9 mouse cellular contexts compared by ENCODE assay signal in the genomic region with DNA sequence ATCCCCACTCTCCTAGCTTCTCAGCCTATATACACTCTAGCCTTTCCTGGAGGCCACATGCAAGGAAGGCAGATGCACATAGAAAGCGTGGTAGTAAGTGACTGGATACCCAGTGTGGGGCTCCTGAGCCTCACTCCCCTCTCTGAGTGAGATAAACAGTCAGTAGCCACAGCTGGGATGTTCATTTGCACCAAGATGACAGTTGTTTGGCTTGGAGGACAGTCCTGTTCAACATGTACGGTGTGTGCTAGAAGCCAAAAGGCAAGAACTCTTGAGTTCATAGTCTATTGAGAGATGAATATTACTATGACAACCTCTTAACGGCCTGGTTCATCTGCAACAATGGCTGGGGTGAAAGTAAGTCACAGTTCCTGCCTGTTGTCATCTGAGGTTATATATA. TPM values are rescaled to one million over a fixed set of nuclear protein-coding genes. Genes with fewer than 3 reads are reported as not detected.
DNase-seq lines count a peak whose midpoint lies in the region; ATAC-seq lines count a peak whose summit lies in the region.
"Had no signal": no experiment of that assay in that cellular context is flagged by ENCODE, and none has a peak within 500 bp of the region (broad histone marks: within the 10 kb centered on the region; RNA-seq: fewer than 3 reads in every experiment).

No protein-coding gene starts in this region.

- H3K36me3 ChIP-seq in kidney, embryonic 15.5 days = no peaks in the 10 kb centered on the region
- H3K36me3 ChIP-seq in forebrain, embryonic 16.5 days (ENCODE audit: control insufficient read depth, insufficient read depth) = no peaks in the 10 kb centered on the region
- H3K36me3 ChIP-seq in limb, embryonic 13.5 days = no peaks in the 10 kb centered on the region
- H3K36me3 ChIP-seq in neural tube, embryonic 13.5 days = no peaks in the 10 kb centered on the region

- DNase-seq in kidney, adult 9 months = no peak
- no peak for DNase-seq in retina, embryonic 14.5 days (ENCODE audit: low spot score)
- no peak for DNase-seq in ovary, adult 18-20 months (ENCODE audit: low spot score)
- no peak for DNase-seq in adrenal gland, adult 8-10 months

- H3K9ac ChIP-seq in kidney, embryonic 15.5 days = no peak overlapping the region
- no peak overlapping the region for H3K9ac ChIP-seq in forebrain, embryonic 16.5 days (replicated peaks; ENCODE audit: low read depth, low read length)
- H3K9ac ChIP-seq in limb, embryonic 13.5 days = no peak overlapping the region
- H3K9ac ChIP-seq in neural tube, embryonic 13.5 days = no peak overlapping the region

- H3K4me1 ChIP-seq in kidney, embryonic 15.5 days = peaks cover 35% of the 10 kb centered on the region
- peaks cover 29% of the 10 kb centered on the region for H3K4me1 ChIP-seq in forebrain, embryonic 16.5 days (replicated peaks; ENCODE audit: control insufficient read depth, insufficient read depth, low read length)
- H3K4me1 ChIP-seq in limb, embryonic 13.5 days = peaks cover 35% of the 10 kb centered on the region
- peaks cover 38% of the 10 kb centered on the region for H3K4me1 ChIP-seq in neural tube, embryonic 13.5 days (replicated peaks)

- H3K4me2 ChIP-seq in kidney, embryonic 15.5 days = peak overlapping the region; percentile 94
- H3K4me2 ChIP-seq in forebrain, embryonic 16.5 days (ENCODE audit: low read length) = peak overlapping the region; percentile 57
- H3K4me2 ChIP-seq in limb, embryonic 13.5 days (replicated peaks) = peak overlapping the region; percentile 95
- H3K4me2 ChIP-seq in neural tube, embryonic 13.5 days = peak overlapping the region; percentile 90

- no peak overlapping the region for H3K27ac ChIP-seq in kidney, embryonic 15.5 days
- no peak overlapping the region for H3K27ac ChIP-seq in forebrain, embryonic 16.5 days (ENCODE audit: low read length)
- H3K27ac ChIP-seq in limb, embryonic 13.5 days = no peak overlapping the region
- no peak overlapping the region for H3K27ac ChIP-seq in neural tube, embryonic 13.5 days (replicated peaks)

- ATAC-seq in kidney, embryonic 15.5 days (replicated peaks; ENCODE audit: low FRiP score) = no peak
- no peak for ATAC-seq in forebrain, embryonic 16.5 days
- ATAC-seq in limb, embryonic 13.5 days (ENCODE audit: low FRiP score, low read depth) = no peak
- ATAC-seq in neural tube, embryonic 13.5 days (ENCODE audit: low read depth) = no peak
- ATAC-seq: inflammation-experienced regulatory T-cells, adult 6 months had no signal

- 53% methylated on average over 3 of the region's 3 CpGs for WGBS in kidney, embryonic 15.5 days
- WGBS in forebrain, embryonic 16.5 days = 72% methylated on average over 3 of the region's 3 CpGs
- WGBS in limb, embryonic 13.5 days = 72% methylated on average over 3 of the region's 3 CpGs
- WGBS in neural tube, embryonic 13.5 days = 55% methylated on average over 3 of the region's 3 CpGs

- H3K4me3 ChIP-seq in kidney, embryonic 15.5 days (replicated peaks) = peak overlapping the region; percentile 86
- H3K4me3 ChIP-seq in forebrain, embryonic 16.5 days (replicated peaks; ENCODE audit: low read length) = peak overlapping the region; percentile 89
- peak overlapping the region; percentile 82; the same call in 1 of the 2 replicates for H3K4me3 ChIP-seq in limb, embryonic 13.5 days
- H3K4me3 ChIP-seq in neural tube, embryonic 13.5 days = peak overlapping the region; percentile 65

- no peaks in the 10 kb centered on the region for H3K27me3 ChIP-seq in kidney, embryonic 15.5 days
- no peaks in the 10 kb centered on the region for H3K27me3 ChIP-seq in forebrain, embryonic 16.5 days (replicated peaks; ENCODE audit: control insufficient read depth, insufficient read depth, low read length)
- no peaks in the 10 kb centered on the region for H3K27me3 ChIP-seq in limb, embryonic 13.5 days
- no peaks in the 10 kb centered on the region for H3K27me3 ChIP-seq in neural tube, embryonic 13.5 days

- H3K9me3 ChIP-seq in kidney, embryonic 15.5 days (replicated peaks) = no peaks in the 10 kb centered on the region
- H3K9me3 ChIP-seq in forebrain, embryonic 16.5 days (ENCODE audit: control insufficient read depth, low read length) = no peaks in the 10 kb centered on the region
- no peaks in the 10 kb centered on the region for H3K9me3 ChIP-seq in limb, embryonic 13.5 days
- H3K9me3 ChIP-seq in neural tube, embryonic 13.5 days = no peaks in the 10 kb centered on the region

RNA-seq across cellular contexts. Expression of gene Sept11, which starts 2.0 kb away (rescaled TPM):
- polyA plus RNA-seq in kidney, embryonic 15.5 days (2015; fragmentation: Nextera tagmentation; extraction: Ambion mirVana) = 221 and 222 TPM in 2 replicates
- 175 and 198 TPM in 2 replicates for polyA plus RNA-seq in forebrain, embryonic 16.5 days (2015; fragmentation: Nextera tagmentation; extraction: Ambion mirVana)
- 212 and 226 TPM in 2 replicates for polyA plus RNA-seq in limb, embryonic 13.5 days (2015; fragmentation: Nextera tagmentation; extraction: Ambion mirVana)
- 156 and 189 TPM in 2 replicates for polyA plus RNA-seq in neural tube, embryonic 13.5 days (2015; fragmentation: Nextera tagmentation; extraction: Ambion mirVana)
- total RNA-seq in adrenal gland, adult 8-10 months (2022) = 10 to 100 TPM; 40.3 to 44.5 (median 42.4) TPM

RNA-seq across cellular contexts. Expression of gene Sowahb, which starts 46.4 kb away (rescaled TPM):
- 1.4 and 1.5 TPM in 2 replicates for polyA plus RNA-seq in kidney, embryonic 15.5 days (2015; fragmentation: Nextera tagmentation; extraction: Ambion mirVana)
- polyA plus RNA-seq in forebrain, embryonic 16.5 days (2015; fragmentation: Nextera tagmentation; extraction: Ambion mirVana) = 0.06 TPM in 1 of 2 replicates, not detected in the other
- 0.19 and 0.43 TPM in 2 replicates for polyA plus RNA-seq in limb, embryonic 13.5 days (2015; fragmentation: Nextera tagmentation; extraction: Ambion mirVana)
- not detected in 2 replicates for polyA plus RNA-seq in neural tube, embryonic 13.5 days (2015; fragmentation: Nextera tagmentation; extraction: Ambion mirVana)
- under 1 TPM; 0.06 to 0.22 (median 0.10) TPM for total RNA-seq in adrenal gland, adult 8-10 months (2022)
- polyA plus RNA-seq: inflammation-experienced regulatory T-cells, adult 6 months had no signal
